Mouse (Mus musculus): ENCODE data around the gene Mcemp1.

Gene Mcemp1

GRCm38 (mm10) chr8:3674671-3675070, 9.1 kb downstream of the Mcemp1 start:
- peak; percentile 24 for DNase-seq

- DNase-seq, result peak; percentile 96
Observed at GRCm38 (mm10) chr8:3676131-3676992, 10.8 kb downstream of the Mcemp1 start, which contains the start of gene Trappc5. TSS of gene Trappc5 (plus strand) at chr8:3676299.

- no peak for DNase-seq
Observed at GRCm38 (mm10) chr8:3676993-3677579, 11.5 kb downstream of the Mcemp1 start.

GRCm38 (mm10) chr8:3678831-3679230, 13.3 kb downstream of the Mcemp1 start:
- no peak for DNase-seq

GRCm38 (mm10) chr8:3679236-3679635, 13.7 kb downstream of the Mcemp1 start:
- DNase-seq, result peak; percentile 64

- DNase-seq, result peak; percentile 53
Observed at GRCm38 (mm10) chr8:3679656-3680055, 14.1 kb downstream of the Mcemp1 start.

- peak; percentile 38 for DNase-seq
Observed at GRCm38 (mm10) chr8:3682435-3682834, 16.9 kb downstream of the Mcemp1 start.

GRCm38 (mm10) chr8:3683408-3684176, 18.0 kb downstream of the Mcemp1 start:
- peak; percentile 89 for DNase-seq

GRCm38 (mm10) chr8:3684530-3684929, 19.0 kb downstream of the Mcemp1 start:
- DNase-seq, result peak; percentile 20

- no peak for DNase-seq
Observed at GRCm38 (mm10) chr8:3685422-3685821, 19.9 kb downstream of the Mcemp1 start.

GRCm38 (mm10) chr8:3687537-3687936, 22.0 kb downstream of the Mcemp1 start:
- no peak for DNase-seq

- DNase-seq, result no peak
Observed at GRCm38 (mm10) chr8:3690774-3691173, 25.2 kb downstream of the Mcemp1 start.

GRCm38 (mm10) chr8:3694121-3694520, 28.6 kb downstream of the Mcemp1 start, which contains the start of gene Fcer2a:
TSS of gene Fcer2a (minus strand) at chr8:3694175.
- no peak for DNase-seq

GRCm38 (mm10) chr8:3701491-3701890, 35.9 kb downstream of the Mcemp1 start:
- no peak for DNase-seq

GRCm38 (mm10) chr8:3705711-3706110, 40.2 kb downstream of the Mcemp1 start:
- DNase-seq, result peak; percentile 27

GRCm38 (mm10) chr8:3707611-3708010, 42.1 kb downstream of the Mcemp1 start:
- no peak for DNase-seq

GRCm38 (mm10) chr8:3710312-3710711, 44.8 kb downstream of the Mcemp1 start:
- DNase-seq, result no peak

- DNase-seq, result no peak
Observed at GRCm38 (mm10) chr8:3711646-3712045, 46.1 kb downstream of the Mcemp1 start.

- DNase-seq, result no peak
Observed at GRCm38 (mm10) chr8:3717321-3717954, 51.9 kb downstream of the Mcemp1 start.

GRCm38 (mm10) chr8:3718559-3718958, 53.0 kb downstream of the Mcemp1 start:
- peak; percentile 48 for DNase-seq
